Mouse (Mus musculus) cerebellum, postnatal 25 days (tissue): ENCODE results near the gene Ptpn12.

Experiments used
- DNase-seq, 2 experiments: peaks; one replicate each; pipeline ENCODE4 v3.0.0; 2021; ENCODE audit warnings: mixed read lengths in 2 of 2

Gene Ptpn12

GRCm38 (mm10) chr5:21017075-21017474, 38.6 kb downstream of the Ptpn12 start:
- no peak for DNase-seq

GRCm38 (mm10) chr5:21010908-21011307, 44.8 kb downstream of the Ptpn12 start:
- no peak for DNase-seq

DNA sequence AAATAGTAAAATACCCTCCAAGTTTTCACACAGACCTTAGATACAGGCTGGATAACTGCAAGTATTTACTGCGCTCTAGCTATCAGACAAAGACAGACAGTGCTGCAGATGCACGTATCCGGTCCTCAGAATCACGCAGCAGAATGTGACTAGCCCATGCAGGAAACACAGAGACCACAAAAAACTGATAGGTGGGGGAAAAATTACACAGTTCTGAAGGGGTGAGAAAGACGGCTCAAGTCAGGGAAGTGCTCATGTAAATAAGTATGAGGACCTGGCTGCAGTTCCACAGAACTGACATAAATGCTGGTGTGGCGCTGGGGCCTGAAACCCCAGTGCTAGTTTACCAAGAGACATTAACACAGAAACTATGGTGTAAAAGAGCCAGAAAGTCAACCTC, 53.0 kb downstream of the Ptpn12 start:
- no peak for DNase-seq

DNA sequence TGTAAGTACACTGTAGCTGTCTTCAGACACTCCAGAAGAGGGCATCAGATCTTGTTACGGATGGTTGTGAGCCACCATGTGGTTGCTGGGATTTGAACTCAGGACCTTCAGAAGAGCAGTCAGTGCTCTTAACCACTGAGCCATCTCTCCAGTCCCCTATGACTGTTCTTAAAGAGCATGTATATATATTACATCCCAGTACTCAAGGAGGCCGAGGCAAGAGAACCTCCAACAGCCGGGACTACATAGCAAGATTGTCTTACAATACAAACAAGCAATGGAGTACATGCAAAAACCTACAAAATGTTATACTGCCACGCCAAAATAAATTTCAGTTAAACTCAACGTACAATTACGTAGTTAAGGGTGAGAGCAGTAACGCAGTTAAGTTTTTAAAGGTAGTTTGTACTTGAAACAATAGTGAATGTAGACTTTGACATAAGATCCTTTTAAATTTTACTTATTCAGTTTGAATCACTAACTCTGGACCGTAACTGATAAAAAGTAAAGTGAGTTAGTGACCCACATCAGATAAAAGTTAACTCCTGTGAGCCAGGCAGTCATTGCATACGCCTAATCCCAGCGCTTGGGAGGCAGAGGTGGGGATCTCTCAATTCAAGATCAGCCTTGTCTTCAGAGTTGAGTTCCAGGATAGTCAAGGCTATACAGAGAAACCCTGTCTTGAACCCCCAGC, 53.9 kb downstream of the Ptpn12 start:
- DNase-seq, result no peak

DNA sequence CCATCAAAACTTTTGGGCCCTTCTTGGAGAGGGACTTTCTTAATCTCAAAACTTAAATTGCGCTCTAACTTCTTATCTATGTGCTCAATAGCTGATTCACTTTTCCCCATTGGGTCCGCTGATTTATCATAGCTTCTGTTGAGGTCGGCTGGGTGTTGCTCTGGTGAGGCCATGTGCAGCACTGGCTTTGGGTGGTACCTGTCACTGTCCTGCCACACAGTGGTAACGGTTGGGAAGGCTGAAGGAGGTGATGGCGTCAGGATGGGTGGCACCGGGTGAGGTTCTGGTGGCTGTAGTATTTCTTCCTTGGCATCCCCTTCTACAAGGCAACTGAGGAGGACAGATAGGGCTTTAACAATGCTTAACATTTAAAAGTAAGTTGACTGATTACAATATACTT, 57.3 kb downstream of the Ptpn12 start:
- DNase-seq, result no peak

- DNase-seq, result no peak
Measured at GRCm38 (mm10) chr5:20997555-20997954, 58.2 kb downstream of the Ptpn12 start.

GRCm38 (mm10) chr5:20990062-20990809, 65.5 kb downstream of the Ptpn12 start:
- no peak for DNase-seq

DNA sequence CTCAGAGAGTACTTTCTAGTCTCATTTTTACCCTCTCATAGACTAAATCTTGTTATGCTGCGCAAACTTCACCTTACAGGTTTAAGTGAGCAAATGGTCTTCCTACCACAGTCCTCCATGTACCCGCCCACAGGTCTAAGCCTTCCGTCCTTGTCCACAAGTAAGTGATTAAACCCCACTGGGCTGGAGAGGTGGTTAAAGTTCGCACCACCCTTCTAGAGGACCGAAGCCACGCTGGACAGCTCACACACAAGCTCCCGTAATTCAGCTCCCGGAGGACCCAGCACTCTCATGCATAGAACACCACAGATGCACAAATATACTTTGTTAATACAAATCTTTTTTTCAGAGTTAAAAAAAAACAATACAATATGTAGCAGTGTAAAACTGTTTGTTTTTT, 69.4 kb downstream of the Ptpn12 start:
- no peak for DNase-seq

GRCm38 (mm10) chr5:20983505-20983904, 72.2 kb downstream of the Ptpn12 start:
- no peak for DNase-seq

GRCm38 (mm10) chr5:20974690-20975089, 81.0 kb downstream of the Ptpn12 start:
- no peak for DNase-seq

GRCm38 (mm10) chr5:20973999-20974398, 81.7 kb downstream of the Ptpn12 start:
- DNase-seq, result no peak

GRCm38 (mm10) chr5:20973069-20973468, 82.6 kb downstream of the Ptpn12 start:
- DNase-seq, result no peak

DNA sequence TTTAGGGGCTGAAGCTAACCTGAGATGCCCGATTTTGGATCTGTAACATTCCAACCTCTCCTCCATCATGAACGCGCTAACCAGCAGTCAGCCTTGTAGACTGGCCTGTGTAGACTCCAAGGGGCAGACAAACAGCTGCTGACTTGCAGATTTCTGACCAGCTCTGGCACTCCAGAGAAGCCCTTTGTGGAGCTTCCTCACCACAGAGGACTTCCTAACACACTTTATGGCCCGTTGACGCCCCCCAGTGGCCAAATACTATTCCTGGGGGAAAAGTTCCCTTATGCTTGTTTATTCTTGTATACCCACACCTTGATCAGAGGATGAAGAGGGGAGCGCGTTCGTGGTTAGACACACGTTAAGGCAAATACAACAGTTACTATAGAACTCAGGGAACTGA, 86.7 kb downstream of the Ptpn12 start:
- peak; percentile 25 to 60 for DNase-seq

GRCm38 (mm10) chr5:20968493-20968892, 87.2 kb downstream of the Ptpn12 start:
- no peak for DNase-seq

DNA sequence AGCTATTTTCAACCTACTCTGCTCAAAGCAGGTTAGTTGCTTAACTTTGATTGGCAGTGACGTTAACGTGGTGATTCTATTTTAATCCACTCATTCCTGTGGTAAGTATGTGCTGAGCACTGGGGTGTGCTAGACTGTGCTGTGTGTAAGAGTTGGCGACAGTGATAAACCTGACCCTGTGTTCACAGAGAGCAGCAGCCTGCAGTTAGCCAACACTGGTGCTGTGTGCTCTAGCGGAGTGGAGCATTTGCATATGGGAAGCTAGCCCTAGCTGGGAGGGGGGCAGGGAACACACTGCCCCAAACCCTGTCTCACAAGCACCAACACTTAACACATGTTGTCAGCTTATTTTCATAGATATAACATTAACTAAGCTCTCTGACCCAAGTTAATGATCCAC, 87.8 kb downstream of the Ptpn12 start:
- no peak for DNase-seq

- DNase-seq, result no peak
Measured at GRCm38 (mm10) chr5:20964446-20964845, 91.3 kb downstream of the Ptpn12 start.

DNA sequence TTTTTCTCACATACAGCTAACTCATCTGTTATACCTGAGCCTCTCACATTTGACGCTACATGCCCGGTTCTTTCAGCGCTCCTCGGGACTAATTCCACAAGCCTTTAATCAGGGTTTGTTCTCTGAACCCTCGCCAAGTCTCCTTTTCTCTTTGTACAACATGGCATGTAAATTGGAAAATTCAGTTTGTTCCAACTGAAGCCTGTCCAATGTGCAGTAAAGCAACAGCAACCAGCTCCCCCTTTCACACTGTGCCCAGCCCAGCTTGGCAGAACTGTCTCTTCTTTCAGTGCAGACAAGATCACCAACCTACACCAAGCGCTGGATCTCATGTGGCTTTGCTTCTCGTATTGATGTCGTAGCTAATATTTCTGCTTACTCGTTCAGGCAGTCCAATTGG, 92.4 kb downstream of the Ptpn12 start:
- DNase-seq, result no peak

GRCm38 (mm10) chr5:20960927-20961326, 94.8 kb downstream of the Ptpn12 start:
- no peak for DNase-seq

DNA sequence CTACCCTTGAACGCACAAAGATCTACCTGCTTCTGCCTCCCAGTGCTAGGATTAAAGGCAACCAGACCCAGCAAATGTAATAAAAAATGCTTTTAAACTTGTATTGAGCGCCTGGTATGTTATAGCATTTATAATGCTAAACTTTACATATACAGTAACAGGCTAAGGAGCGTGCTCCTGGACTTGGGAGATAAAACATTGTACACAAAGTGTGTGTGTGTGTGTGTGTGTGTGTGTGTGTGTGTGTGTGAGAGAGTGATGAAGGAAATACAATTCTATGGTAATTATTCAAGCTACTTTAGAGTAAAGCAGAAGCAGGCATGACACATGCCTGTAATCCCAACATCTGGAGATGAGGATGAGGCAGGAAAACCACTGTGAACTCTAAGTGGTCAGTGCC, 99.4 kb downstream of the Ptpn12 start, which contains the start of gene Rsbn1l:
Rsbn1l (minus strand) TSS at position 101 of the 400 bp plus-strand sequence.
- no peak for DNase-seq

- no peak for DNase-seq
Measured at GRCm38 (mm10) chr5:20955114-20955835, 100.4 kb downstream of the Ptpn12 start.

DNA sequence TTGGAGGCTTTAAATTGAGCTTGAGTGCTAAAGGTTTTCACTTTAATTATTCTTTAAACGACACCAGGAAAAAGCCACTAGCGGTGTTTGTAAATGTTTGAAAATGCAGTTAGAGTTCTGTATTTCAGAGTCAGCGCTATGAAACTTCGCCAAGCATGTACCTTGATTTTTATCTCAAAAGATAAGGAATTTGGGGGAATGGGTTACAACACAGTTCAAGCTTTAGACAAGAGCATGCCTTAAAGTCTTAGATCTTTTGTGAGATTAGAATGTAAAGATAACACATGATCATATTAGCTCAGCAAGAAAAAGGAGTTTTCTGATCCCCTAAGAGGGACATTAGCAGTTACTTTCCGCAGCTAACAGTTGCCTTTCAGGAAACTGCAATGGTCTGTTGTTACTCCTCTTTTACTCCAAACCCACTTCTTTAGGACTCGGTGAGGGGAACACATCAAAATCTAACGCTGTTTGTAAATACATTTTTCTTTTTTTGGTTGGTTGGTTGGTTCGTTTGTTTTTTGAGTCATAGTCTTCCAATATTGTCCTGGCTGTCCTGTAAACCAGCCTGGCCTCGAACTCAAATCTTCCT, 103.3 kb downstream of the Ptpn12 start:
- DNase-seq, result no peak

DNA sequence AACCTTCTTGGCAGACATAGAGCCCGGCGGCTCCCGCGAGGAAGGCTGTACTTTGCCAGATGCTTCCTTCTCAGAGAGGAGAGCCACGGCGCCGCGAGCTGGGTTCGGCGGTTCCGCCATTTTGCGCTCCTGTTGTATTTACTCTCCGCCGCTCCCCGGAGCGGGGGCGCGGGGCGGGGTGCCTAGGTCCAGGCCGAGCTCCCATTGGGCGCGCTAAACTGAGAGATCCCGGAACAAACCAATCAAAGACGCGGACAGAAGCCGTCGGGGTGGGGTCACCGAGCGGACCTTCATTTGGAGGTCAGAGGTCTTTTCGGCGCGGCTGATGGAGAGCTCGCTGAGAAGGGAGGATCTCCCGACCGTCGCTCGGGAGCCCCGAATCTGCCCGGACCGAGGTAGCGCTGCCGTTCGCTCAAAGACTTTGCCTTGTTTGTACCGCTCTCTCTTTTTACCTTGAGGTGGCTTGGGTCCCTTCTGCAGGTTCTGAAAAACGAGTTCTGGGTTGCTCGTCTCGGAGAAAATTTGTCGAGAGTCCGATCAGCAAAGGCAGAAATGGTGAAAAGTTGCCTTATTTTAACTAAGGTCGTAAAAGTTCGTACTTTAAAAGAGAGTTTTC, 103.9 kb downstream of the Ptpn12 start:
- DNase-seq, result peak; percentile 96 to 97
